Mouse (Mus musculus) MEL (cell line): ENCODE data around the gene Hmgcll1.

ENCODE experiments used
- POLR2A ChIP-seq, 2 experiments: IDR thresholded peaks; 2 replicates each; pipeline ENCODE4 v1.6.1; 2011 to 2012; ENCODE audit warnings: low read length in 2 of 2, mild to moderate bottlenecking in 2 of 2, control low read depth in 1 of 2, improper control_type of control experiment in 1 of 2, low read depth in 1 of 2, moderate library complexity in 1 of 2; ENCODE audit not compliant: control insufficient read depth in 1 of 2, insufficient read depth in 1 of 2, poor library complexity in 1 of 2
- RCOR1 ChIP-seq: IDR thresholded peaks from 2 replicates; pipeline ENCODE4 v1.6.1; 2012; ENCODE audit warnings: low read depth, mild to moderate bottlenecking, inconsistent platforms, low read length, improper control_type of control experiment

GRCm38 (mm10) chr9:76091561-76091960 lies 76.9 kb downstream of the Hmgcll1 start:
- TF ChIP-seq POLR2A (IDR thresholded peaks at IDR 0.05; ENCODE audit: control insufficient read depth in 1 of 2, insufficient read depth in 1 of 2, low read depth in 1 of 2, low read length in 2 of 2, poor library complexity in 1 of 2) (no peak), RCOR1 (no peak)
